Mouse (Mus musculus) embryonic facial prominence, embryonic 12.5 days (tissue): ENCODE results near the gene Trmt112. TPM values are rescaled to one million over a fixed set of nuclear protein-coding genes. Genes with fewer than 3 reads are reported as not detected.
"Not testable (repeated sequence)": the region's sequence is repeated elsewhere in the genome, so short reads cannot be mapped to it uniquely, and the experiment has no call there.

Source experiments
- ATAC-seq: fragments of 200-750 bp; cut with Nextera tagmentation; 2 replicates; pipeline ENCODE4 v1.8.0; 2017; ENCODE audit not compliant: insufficient number of reproducible peaks, insufficient read depth, low FRiP score, low TSS enrichment
- H3K27ac ChIP-seq: fragments of 300-500 bp; sonication (generic); 2 replicates; pipeline ENCODE4 v1.5.1; 2016; ENCODE audit warnings: mild to moderate bottlenecking
- H3K27me3 ChIP-seq: fragments of 300-500 bp; sonication (generic); 2 replicates; pipeline ENCODE4 v1.6.1; 2016; ENCODE audit warnings: mild to moderate bottlenecking, moderate library complexity
- H3K36me3 ChIP-seq: fragments of 300-500 bp; sonication (generic); 2 replicates; pipeline ENCODE4 v1.6.1; 2016; ENCODE audit warnings: mild to moderate bottlenecking
- H3K4me1 ChIP-seq: fragments of 300-500 bp; sonication (generic); 2 replicates; pipeline ENCODE4 v1.6.1; 2016
- H3K4me2 ChIP-seq: fragments of 300-500 bp; sonication (generic); replicated peaks from 2 replicates; pipeline ENCODE4 v1.6.1; 2016; ENCODE audit warnings: mild to moderate bottlenecking, moderate library complexity
- H3K4me3 ChIP-seq: fragments of 300-500 bp; sonication (generic); 2 replicates; pipeline ENCODE4 v1.5.1; 2016; ENCODE audit warnings: mild to moderate bottlenecking
- H3K9ac ChIP-seq: fragments of 300-500 bp; sonication (generic); 2 replicates; pipeline ENCODE4 v1.6.1; 2016; ENCODE audit warnings: mild to moderate bottlenecking, moderate library complexity
- H3K9me3 ChIP-seq: fragments of 300-500 bp; sonication (generic); 2 replicates; pipeline ENCODE4 v1.6.1; 2016; ENCODE audit warnings: mild to moderate bottlenecking, moderate library complexity
- WGBS: fragments of 180-500 bp; shearing (Covaris S2); methylation state at CpG from one replicate; pipeline ENCODE4 v1.1.7; 2016; 5-methylcytosine and 5-hydroxymethylcytosine counted together
- polyA plus RNA-seq: library from polyadenylated mRNA; unstranded; fragments of >200 nt; fragmentation: Nextera tagmentation; extraction: Ambion mirVana; gene quantifications from 2 replicates; pipeline ENCODE4 v1.2.1, GENCODE M21; 2016

Trmt112 gene
- polyA plus RNA-seq, 1 experiment from 2014 or later = 142 TPM

GRCm38 (mm10) chr19:6893731-6894451 is 15.6 kb upstream of the Trmt112 start:
- no peak for ATAC-seq
- Histone ChIP-seq H3K27me3 (no peaks in the 10 kb centered on the region), H3K4me3 (no peak overlapping the region), H3K4me2 (no peak overlapping the region), H3K9ac (no peak overlapping the region), H3K4me1 (no peaks in the 10 kb centered on the region), H3K27ac (no peak overlapping the region), H3K36me3 (no peaks in the 10 kb centered on the region), H3K9me3 (0 out of 2 replicates have a peak, but pooled peaks cover 3% of the 10 kb centered on the region)
- 89% methylated on average over 14 of the region's 14 CpGs for WGBS

GRCm38 (mm10) chr19:6895608-6896305 is 13.7 kb upstream of the Trmt112 start:
- H3K9me3 ChIP-seq, H3K4me3 ChIP-seq, H3K4me1 ChIP-seq, ATAC-seq, H3K27me3 ChIP-seq, H3K27ac ChIP-seq, H3K4me2 ChIP-seq, H3K9ac ChIP-seq, H3K36me3 ChIP-seq: not testable (repeated sequence)
- WGBS = 86% methylated on average over 18 of the region's 18 CpGs

- ATAC-seq = no peak
- no peak overlapping the region for H3K4me3 ChIP-seq
- no peaks in the 10 kb centered on the region for H3K27me3 ChIP-seq
- no peaks in the 10 kb centered on the region for H3K4me1 ChIP-seq
- 0 out of 2 replicates have a peak, but pooled peaks cover 3% of the 10 kb centered on the region for H3K9me3 ChIP-seq
- no peak overlapping the region for H3K27ac ChIP-seq
- WGBS = 82% methylated on average over 4 of the region's 4 CpGs
- H3K36me3 ChIP-seq = 0 out of 2 replicates have a peak, but pooled peaks cover 2% of the 10 kb centered on the region
- no peak overlapping the region for H3K4me2 ChIP-seq
- no peak overlapping the region for H3K9ac ChIP-seq
These were observed 9.9 kb upstream of the Trmt112 start for GRCm38 (mm10) chr19:6899641-6900040.

- H3K4me3 ChIP-seq = no peak overlapping the region
- H3K4me1 ChIP-seq = peaks cover 7% of the 10 kb centered on the region
- H3K27me3 ChIP-seq = no peaks in the 10 kb centered on the region
- H3K9ac ChIP-seq = no peak overlapping the region
- peaks cover 23% of the 10 kb centered on the region for H3K36me3 ChIP-seq
- ATAC-seq = no peak
- H3K4me2 ChIP-seq = no peak overlapping the region
- H3K9me3 ChIP-seq = no peaks in the 10 kb centered on the region
- WGBS = 97% methylated on average over 1 of the region's 1 CpGs
- no peak overlapping the region for H3K27ac ChIP-seq
These were observed 6.5 kb upstream of the Trmt112 start for GRCm38 (mm10) chr19:6903031-6903430.

GRCm38 (mm10) chr19:6904846-6905245 is 4.7 kb upstream of the Trmt112 start:
- no peak overlapping the region for H3K27ac ChIP-seq
- H3K4me1 ChIP-seq = peaks cover 18% of the 10 kb centered on the region
- no peaks in the 10 kb centered on the region for H3K9me3 ChIP-seq
- no peak overlapping the region for H3K4me3 ChIP-seq
- H3K4me2 ChIP-seq = no peak overlapping the region
- no peaks in the 10 kb centered on the region for H3K27me3 ChIP-seq
- peaks cover 23% of the 10 kb centered on the region for H3K36me3 ChIP-seq
- H3K9ac ChIP-seq = no peak overlapping the region
- WGBS = 80% methylated on average over 2 of the region's 2 CpGs
- ATAC-seq = no peak

- H3K36me3 ChIP-seq = peaks cover 23% of the 10 kb centered on the region
- H3K4me3 ChIP-seq = no peak overlapping the region
- no peak overlapping the region for H3K9ac ChIP-seq
- no peak overlapping the region for H3K27ac ChIP-seq
- H3K27me3 ChIP-seq = no peaks in the 10 kb centered on the region
- 90% methylated on average over 11 of the region's 11 CpGs for WGBS
- H3K4me2 ChIP-seq = no peak overlapping the region
- no peaks in the 10 kb centered on the region for H3K9me3 ChIP-seq
- ATAC-seq = no peak
- peaks cover 18% of the 10 kb centered on the region for H3K4me1 ChIP-seq
These were observed 3.9 kb upstream of the Trmt112 start for GRCm38 (mm10) chr19:6905498-6906159.

- WGBS = 87% methylated on average over 3 of the region's 3 CpGs
- no peak overlapping the region for H3K9ac ChIP-seq
- no peak overlapping the region for H3K4me2 ChIP-seq
- H3K27me3 ChIP-seq = no peaks in the 10 kb centered on the region
- no peaks in the 10 kb centered on the region for H3K9me3 ChIP-seq
- peaks cover 22% of the 10 kb centered on the region for H3K4me1 ChIP-seq
- no peak overlapping the region for H3K4me3 ChIP-seq
- H3K36me3 ChIP-seq = peaks cover 24% of the 10 kb centered on the region
- no peak for ATAC-seq
- H3K27ac ChIP-seq = no peak overlapping the region
These were observed 3.3 kb upstream of the Trmt112 start for GRCm38 (mm10) chr19:6906199-6906598.

GRCm38 (mm10) chr19:6907094-6907493 is 2.4 kb upstream of the Trmt112 start:
- WGBS = 91% methylated on average over 8 of the region's 8 CpGs
- Histone ChIP-seq H3K36me3 (peaks cover 33% of the 10 kb centered on the region), H3K27ac (no peak overlapping the region), H3K9ac (no peak overlapping the region), H3K27me3 (no peaks in the 10 kb centered on the region), H3K4me2 (no peak overlapping the region), H3K4me3 (no peak overlapping the region), H3K4me1 (peaks cover 26% of the 10 kb centered on the region), H3K9me3 (no peaks in the 10 kb centered on the region)
- ATAC-seq = no peak

- Histone ChIP-seq H3K9me3 (no peaks in the 10 kb centered on the region), H3K4me2 (peak overlapping the region; percentile 78), H3K27me3 (no peaks in the 10 kb centered on the region), H3K36me3 (peaks cover 42% of the 10 kb centered on the region), H3K4me3 (peak overlapping the region; percentile 61), H3K27ac (no peak overlapping the region), H3K4me1 (peaks cover 26% of the 10 kb centered on the region), H3K9ac (peak overlapping the region; percentile 36; the same call in 1 of the 2 replicates)
- WGBS = 88% methylated on average over 7 of the region's 7 CpGs
- ATAC-seq = no peak
These were observed 1.5 kb upstream of the Trmt112 start for GRCm38 (mm10) chr19:6907811-6908540.

GRCm38 (mm10) chr19:6909021-6909420 is 477 bp upstream of the Trmt112 start:
- ATAC-seq = no peak

GRCm38 (mm10) chr19:6910306-6910705 is 808 bp downstream of the Trmt112 start:
- peak overlapping the region; percentile 97 for H3K27ac ChIP-seq
- peak overlapping the region; percentile 61 for H3K4me3 ChIP-seq
- under 1% methylated on average over 29 of the region's 30 CpGs for WGBS
- ATAC-seq = 0 out of 2 replicates have a peak, but pooled peaks have one; percentile 0
- peak overlapping the region; percentile 78 for H3K4me2 ChIP-seq
- H3K27me3 ChIP-seq, H3K9me3 ChIP-seq: not testable (repeated sequence)
- peak overlapping the region; percentile 65 for H3K9ac ChIP-seq
- H3K36me3 ChIP-seq = peaks cover 47% of the 10 kb centered on the region
- H3K4me1 ChIP-seq = peaks cover 26% of the 10 kb centered on the region

More at GRCm38 (mm10) chr19:6909021-6909420, 477 bp upstream of the Trmt112 start:
- Histone ChIP-seq H3K4me3 (peak overlapping the region; percentile 61), H3K36me3 (peaks cover 52% of the 10 kb centered on the region), H3K4me2 (peak overlapping the region; percentile 78), H3K9ac (peak overlapping the region; percentile 65), H3K9me3 (no peaks in the 10 kb centered on the region), H3K27ac (peak overlapping the region; percentile 97), H3K27me3 (no peaks in the 10 kb centered on the region), H3K4me1 (peaks cover 26% of the 10 kb centered on the region)
- WGBS = 8% methylated on average over 11 of the region's 11 CpGs
